Mouse (Mus musculus) heart, postnatal 0 days (tissue): ENCODE measurements around the gene Akna.

ENCODE experiments used
- CTCF ChIP-seq: IDR thresholded peaks from 2 replicates; pipeline ENCODE4 v1.5.1; 2016; ENCODE audit warnings: antibody characterized with exemption, control low read depth, low read depth
- EP300 ChIP-seq: IDR thresholded peaks from 2 replicates; pipeline ENCODE4 v1.6.1; 2016; ENCODE audit warnings: antibody characterized with exemption, low read depth

- TF ChIP-seq CTCF (no peak), EP300 (no peak)
Observed at GRCm38 (mm10) chr4:63383474-63383873, 19.7 kb downstream of the Akna start.
